Mouse (Mus musculus) limb, embryonic 15.5 days (tissue): ENCODE measurements at regions not wholly inside any gene's neighbourhood (a gene's known extent, or its start where the extent isn't known, plus 50 kb on each side); places are given as distances from the start of the nearest gene placed in this dataset.

Experiments
- ATAC-seq: fragments of 200-750 bp; cut with Nextera tagmentation; 2 replicates; pipeline ENCODE4 v1.8.0; 2017; ENCODE audit warnings: low read depth, moderate TSS enrichment; ENCODE audit not compliant: insufficient number of reproducible peaks, low FRiP score, low TSS enrichment
- H3K27ac ChIP-seq: fragments of 300-500 bp; sonication (generic); 2 replicates; pipeline ENCODE4 v1.5.1; 2015; ENCODE audit warnings: moderate library complexity, mild to moderate bottlenecking, inconsistent platforms
- H3K27me3 ChIP-seq: fragments of 300-500 bp; sonication (generic); 2 replicates; pipeline ENCODE4 v1.6.1; 2015; ENCODE audit warnings: inconsistent platforms
- H3K36me3 ChIP-seq: fragments of 300-500 bp; sonication (generic); 2 replicates; pipeline ENCODE4 v1.6.1; 2015; ENCODE audit warnings: inconsistent platforms
- H3K4me1 ChIP-seq: fragments of 300-500 bp; sonication (generic); 2 replicates; pipeline ENCODE4 v1.6.1; 2015; ENCODE audit warnings: inconsistent platforms
- H3K4me2 ChIP-seq: fragments of 300-500 bp; sonication (generic); 2 replicates; pipeline ENCODE4 v1.6.1; 2015; ENCODE audit warnings: mild to moderate bottlenecking, inconsistent platforms
- H3K4me3 ChIP-seq: fragments of 300-500 bp; sonication (generic); 2 replicates; pipeline ENCODE4 v1.5.1; 2015; ENCODE audit warnings: mild to moderate bottlenecking, inconsistent platforms
- H3K9ac ChIP-seq: fragments of 300-500 bp; sonication (generic); 2 replicates; pipeline ENCODE4 v1.6.1; 2015; ENCODE audit warnings: inconsistent platforms
- H3K9me3 ChIP-seq: fragments of 300-500 bp; sonication (generic); 2 replicates; pipeline ENCODE4 v1.6.1; 2016; ENCODE audit warnings: inconsistent platforms
- WGBS: fragments of 180-500 bp; shearing (Covaris S2); methylation state at CpG from one replicate; pipeline ENCODE4 v1.1.7; 2015; 5-methylcytosine and 5-hydroxymethylcytosine counted together

- no peaks in the 10 kb centered on the region for H3K9me3 ChIP-seq
- no peak overlapping the region for H3K4me3 ChIP-seq
- no peaks in the 10 kb centered on the region for H3K4me1 ChIP-seq
- H3K4me2 ChIP-seq: no peak overlapping the region
- no peaks in the 10 kb centered on the region for H3K27me3 ChIP-seq
- no peaks in the 10 kb centered on the region for H3K36me3 ChIP-seq
- 59% methylated on average over 3 of the region's 3 CpGs for WGBS
- no peak for ATAC-seq
- H3K27ac ChIP-seq: no peak overlapping the region
- H3K9ac ChIP-seq: no peak overlapping the region
Measured at GRCm38 (mm10) chr17:62253448-62253847, 627.7 kb downstream of the Efna5 start.

DNA sequence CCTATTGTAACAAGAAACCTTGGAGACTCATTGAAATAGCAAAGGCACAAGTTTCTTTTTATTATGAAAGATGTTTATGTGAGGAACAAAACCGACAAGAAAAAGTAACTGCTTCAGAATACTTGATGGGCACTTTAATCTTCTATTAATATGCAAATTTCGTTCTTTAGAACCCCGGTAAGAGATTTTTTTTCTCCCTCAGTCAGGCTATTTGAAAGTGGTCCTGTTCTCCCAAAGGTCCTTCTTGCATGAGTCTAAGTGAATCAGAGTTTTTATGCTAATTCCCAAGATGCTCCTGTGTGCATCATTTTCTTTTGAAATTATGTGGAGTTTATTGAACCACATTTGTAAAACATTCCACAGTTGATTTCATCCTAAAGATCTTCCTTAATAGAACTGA lies 633.1 kb downstream of the Efna5 start:
- no peak overlapping the region for H3K4me2 ChIP-seq
- H3K36me3 ChIP-seq: no peaks in the 10 kb centered on the region
- no peak overlapping the region for H3K4me3 ChIP-seq
- ATAC-seq: no peak
- WGBS: 43% methylated on average over 3 of the region's 3 CpGs
- no peak overlapping the region for H3K27ac ChIP-seq
- H3K27me3 ChIP-seq: no peaks in the 10 kb centered on the region
- H3K9me3 ChIP-seq: no peaks in the 10 kb centered on the region
- no peaks in the 10 kb centered on the region for H3K4me1 ChIP-seq
- no peak overlapping the region for H3K9ac ChIP-seq

GRCm38 (mm10) chr17:62246650-62247049 lies 634.5 kb downstream of the Efna5 start:
- 66% methylated on average over 4 of the region's 4 CpGs for WGBS

DNA sequence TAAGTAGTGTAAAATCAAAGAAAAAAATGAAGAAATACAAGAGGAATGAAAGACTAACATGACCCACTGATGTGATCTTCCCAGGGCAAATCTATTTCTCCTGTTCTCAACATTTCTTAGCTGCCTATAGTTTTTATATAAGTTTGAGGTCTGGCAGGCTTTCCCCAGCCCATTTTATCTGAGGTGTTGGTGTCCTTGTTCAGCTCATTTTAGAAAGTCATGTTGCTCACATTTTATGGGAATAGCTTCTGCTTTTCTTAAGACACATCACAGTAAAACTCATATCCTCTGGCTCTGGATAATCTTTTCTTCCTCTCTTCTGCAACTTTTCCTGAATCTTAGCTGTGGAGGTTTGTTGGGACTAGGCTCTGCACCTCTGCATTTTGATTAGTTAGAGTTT lies 650.2 kb downstream of the Efna5 start:
- no peak for ATAC-seq
- Histone ChIP-seq H3K9me3 (no peaks in the 10 kb centered on the region), H3K4me1 (no peaks in the 10 kb centered on the region), H3K36me3 (no peaks in the 10 kb centered on the region), H3K4me3 (no peak overlapping the region), H3K4me2 (no peak overlapping the region), H3K27ac (no peak overlapping the region), H3K9ac (no peak overlapping the region), H3K27me3 (no peaks in the 10 kb centered on the region)

More at GRCm38 (mm10) chr17:62246650-62247049, 634.5 kb downstream of the Efna5 start:
- Histone ChIP-seq H3K27ac (no peak overlapping the region), H3K9me3 (no peaks in the 10 kb centered on the region), H3K4me3 (no peak overlapping the region), H3K4me2 (no peak overlapping the region), H3K36me3 (no peaks in the 10 kb centered on the region), H3K4me1 (no peaks in the 10 kb centered on the region), H3K9ac (no peak overlapping the region), H3K27me3 (no peaks in the 10 kb centered on the region)
- no peak for ATAC-seq

DNA sequence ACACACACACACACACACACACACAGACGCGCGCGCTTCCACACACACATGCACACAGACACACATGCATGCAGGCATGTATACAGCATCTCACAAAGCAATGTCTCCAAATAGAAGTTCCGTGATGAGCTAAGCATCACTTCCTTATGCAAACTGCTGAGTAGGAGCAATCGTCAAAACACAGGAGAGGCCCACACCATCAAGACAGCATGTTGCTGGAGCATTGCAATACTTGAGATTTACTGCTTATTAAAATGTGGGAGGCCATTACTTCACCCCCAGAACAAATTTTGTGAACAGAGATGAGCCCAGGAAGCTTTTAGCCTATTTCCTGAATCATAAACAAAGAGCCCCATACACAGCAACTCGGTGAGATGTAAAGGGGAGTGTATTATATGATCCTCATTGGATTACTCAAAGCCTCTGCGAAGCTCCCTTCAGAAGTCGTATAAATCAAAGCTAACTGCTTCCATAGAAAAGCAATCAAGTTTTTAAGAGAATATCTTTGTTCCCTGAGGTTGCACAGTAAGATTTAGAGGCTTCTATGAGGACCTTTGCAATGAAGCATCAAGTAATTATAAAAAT lies 670.6 kb downstream of the Efna5 start:
- no peak for ATAC-seq
- no peaks in the 10 kb centered on the region for H3K4me1 ChIP-seq
- H3K36me3 ChIP-seq: no peaks in the 10 kb centered on the region
- no peaks in the 10 kb centered on the region for H3K27me3 ChIP-seq
- WGBS: 70% methylated on average over 9 of the region's 9 CpGs
- no peak overlapping the region for H3K9ac ChIP-seq
- H3K9me3 ChIP-seq: no peaks in the 10 kb centered on the region
- H3K4me2 ChIP-seq: no peak overlapping the region
- no peak overlapping the region for H3K4me3 ChIP-seq
- H3K27ac ChIP-seq: no peak overlapping the region

DNA sequence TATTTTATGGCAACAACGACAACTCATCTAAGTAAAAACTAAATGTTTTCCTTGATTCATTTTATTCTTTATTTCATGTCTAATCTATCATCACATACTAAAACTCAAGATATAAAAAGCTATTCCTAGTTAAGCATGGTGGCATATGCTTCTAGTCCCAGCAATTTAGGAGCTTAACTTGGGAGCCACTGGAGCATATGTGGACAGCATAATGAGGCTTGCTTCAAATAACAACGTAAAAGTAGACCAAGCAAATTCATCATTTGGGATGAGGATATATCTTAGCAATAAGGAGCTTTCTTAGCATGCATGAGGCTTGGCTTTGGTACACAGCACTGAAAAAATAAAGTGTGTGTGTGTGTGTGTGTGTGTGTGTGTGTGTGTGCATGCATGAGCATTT lies 678.5 kb downstream of the Efna5 start:
- WGBS: 81% methylated on average over 2 of the region's 2 CpGs
- no peaks in the 10 kb centered on the region for H3K9me3 ChIP-seq
- no peak overlapping the region for H3K4me2 ChIP-seq
- ATAC-seq: no peak
- no peaks in the 10 kb centered on the region for H3K36me3 ChIP-seq
- H3K9ac ChIP-seq: no peak overlapping the region
- H3K27ac ChIP-seq: no peak overlapping the region
- H3K4me1 ChIP-seq: no peaks in the 10 kb centered on the region
- no peak overlapping the region for H3K4me3 ChIP-seq
- H3K27me3 ChIP-seq: no peaks in the 10 kb centered on the region

DNA sequence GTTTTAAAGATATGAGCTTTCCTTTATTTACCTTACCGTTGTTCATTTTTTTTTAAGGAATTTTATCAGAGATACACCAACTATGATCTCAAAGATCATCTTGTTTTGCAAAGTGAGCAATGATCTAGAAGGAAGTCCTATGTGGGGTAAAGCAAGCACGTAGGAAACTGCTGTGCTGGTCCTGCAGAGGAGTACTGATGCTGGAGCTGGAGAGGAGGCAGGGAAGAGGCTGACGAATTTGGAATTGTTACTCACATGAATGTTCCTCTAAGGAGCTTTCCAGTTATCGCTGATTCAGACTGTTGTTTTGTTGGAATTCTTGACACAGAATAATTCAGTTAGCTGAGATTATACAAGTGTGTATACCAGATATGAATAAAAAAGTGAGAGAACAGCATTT lies 680.6 kb downstream of the Efna5 start:
- ATAC-seq: no peak
- Histone ChIP-seq H3K4me2 (no peak overlapping the region), H3K27ac (no peak overlapping the region), H3K4me3 (no peak overlapping the region), H3K4me1 (no peaks in the 10 kb centered on the region), H3K27me3 (no peaks in the 10 kb centered on the region), H3K9ac (no peak overlapping the region), H3K36me3 (no peaks in the 10 kb centered on the region), H3K9me3 (no peaks in the 10 kb centered on the region)
- WGBS: 81% methylated on average over 4 of the region's 4 CpGs

- Histone ChIP-seq H3K27me3 (no peaks in the 10 kb centered on the region), H3K4me2 (no peak overlapping the region), H3K9ac (no peak overlapping the region), H3K4me3 (no peak overlapping the region), H3K27ac (no peak overlapping the region), H3K36me3 (no peaks in the 10 kb centered on the region), H3K9me3 (no peaks in the 10 kb centered on the region), H3K4me1 (no peaks in the 10 kb centered on the region)
- ATAC-seq: no peak
- 86% methylated on average over 6 of the region's 6 CpGs for WGBS
Measured at GRCm38 (mm10) chr17:62199559-62199958, 681.6 kb downstream of the Efna5 start.

GRCm38 (mm10) chr17:62178612-62179210 lies 702.4 kb downstream of the Efna5 start:
- Histone ChIP-seq H3K27me3 (no peaks in the 10 kb centered on the region), H3K9me3 (no peaks in the 10 kb centered on the region), H3K4me1 (no peaks in the 10 kb centered on the region), H3K36me3 (no peaks in the 10 kb centered on the region), H3K4me3 (no peak overlapping the region), H3K4me2 (no peak overlapping the region), H3K27ac (no peak overlapping the region), H3K9ac (no peak overlapping the region)
- ATAC-seq: no peak
- WGBS: 78% methylated on average over 2 of the region's 2 CpGs

DNA sequence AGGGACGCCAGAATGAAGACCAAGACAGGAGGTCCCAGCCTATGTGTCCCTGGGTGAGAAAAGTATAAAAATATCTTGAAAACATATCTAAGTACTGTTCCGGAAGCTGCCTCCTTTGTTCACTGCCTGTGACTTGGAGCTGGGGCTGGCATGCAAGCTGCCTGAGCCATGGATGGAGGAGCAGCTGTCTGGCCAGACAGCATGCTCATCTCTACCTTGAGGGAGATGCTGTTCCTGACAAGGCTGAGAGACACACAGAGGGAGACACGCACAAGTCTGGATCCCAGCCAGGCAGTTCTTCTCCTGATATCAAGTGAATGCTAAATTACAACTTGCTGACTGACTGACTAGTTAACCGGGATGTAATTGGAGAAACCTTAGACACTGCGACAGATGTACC lies 704.8 kb downstream of the Efna5 start:
- Histone ChIP-seq H3K9me3 (no peaks in the 10 kb centered on the region), H3K9ac (no peak overlapping the region), H3K4me3 (no peak overlapping the region), H3K27ac (no peak overlapping the region), H3K4me2 (no peak overlapping the region), H3K27me3 (no peaks in the 10 kb centered on the region), H3K4me1 (no peaks in the 10 kb centered on the region), H3K36me3 (no peaks in the 10 kb centered on the region)
- no peak for ATAC-seq
- 68% methylated on average over 5 of the region's 5 CpGs for WGBS

- H3K4me1 ChIP-seq: no peaks in the 10 kb centered on the region
- H3K27me3 ChIP-seq: no peaks in the 10 kb centered on the region
- no peak overlapping the region for H3K4me2 ChIP-seq
- no peak overlapping the region for H3K27ac ChIP-seq
- H3K9me3 ChIP-seq: no peaks in the 10 kb centered on the region
- no peak overlapping the region for H3K4me3 ChIP-seq
- no peak overlapping the region for H3K9ac ChIP-seq
- 90% methylated on average over 5 of the region's 5 CpGs for WGBS
- H3K36me3 ChIP-seq: no peaks in the 10 kb centered on the region
- ATAC-seq: no peak
Measured at GRCm38 (mm10) chr17:62172305-62172704, 708.8 kb downstream of the Efna5 start.

- no peak overlapping the region for H3K27ac ChIP-seq
- H3K9me3 ChIP-seq: no peaks in the 10 kb centered on the region
- ATAC-seq: no peak
- no peaks in the 10 kb centered on the region for H3K36me3 ChIP-seq
- H3K27me3 ChIP-seq: no peaks in the 10 kb centered on the region
- 89% methylated on average over 4 of the region's 4 CpGs for WGBS
- H3K4me1 ChIP-seq: no peaks in the 10 kb centered on the region
- no peak overlapping the region for H3K4me2 ChIP-seq
- H3K9ac ChIP-seq: no peak overlapping the region
- no peak overlapping the region for H3K4me3 ChIP-seq
Measured at GRCm38 (mm10) chr17:62171532-62171931, 709.6 kb downstream of the Efna5 start.

DNA sequence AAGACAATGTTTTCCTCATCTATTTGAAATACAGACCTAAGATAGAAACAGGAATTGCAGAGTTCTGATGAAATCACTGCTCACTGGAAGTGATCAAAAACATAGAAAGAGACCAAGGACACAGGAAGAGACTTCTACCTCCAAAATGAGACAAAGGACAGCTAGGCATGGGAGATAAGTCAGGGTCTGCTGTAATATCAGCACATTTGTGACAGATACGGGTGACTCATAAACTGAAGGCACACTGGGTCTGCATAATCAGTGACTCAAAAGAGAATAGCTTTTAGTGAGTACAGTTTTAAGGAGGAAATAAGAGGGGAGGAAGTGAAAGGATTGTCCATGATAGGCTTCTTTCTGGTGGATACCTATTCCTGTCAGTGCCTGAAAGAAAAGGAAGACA lies 719.7 kb downstream of the Efna5 start:
- no peak for ATAC-seq
- H3K27me3 ChIP-seq: no peaks in the 10 kb centered on the region
- 83% methylated on average over 1 of the region's 1 CpGs for WGBS
- no peak overlapping the region for H3K27ac ChIP-seq
- no peaks in the 10 kb centered on the region for H3K9me3 ChIP-seq
- no peak overlapping the region for H3K9ac ChIP-seq
- H3K4me2 ChIP-seq: no peak overlapping the region
- no peaks in the 10 kb centered on the region for H3K4me1 ChIP-seq
- no peak overlapping the region for H3K4me3 ChIP-seq
- H3K36me3 ChIP-seq: no peaks in the 10 kb centered on the region
